Mouse (Mus musculus) myocyte (in vitro differentiated cells): ENCODE measurements at regions not wholly inside any gene's neighbourhood (a gene's known extent, or its start where the extent isn't known, plus 50 kb on each side); places are given as distances from the start of the nearest gene placed in this dataset.

Experiments
- H3K27me3 ChIP-seq: one replicate; pipeline ENCODE4 v1.6.1; 2011; ENCODE audit not compliant: control insufficient read depth, insufficient read depth, insufficient read length
- H3K36me3 ChIP-seq: one replicate; pipeline ENCODE4 v1.6.1; 2011; ENCODE audit not compliant: control insufficient read depth, insufficient read depth
- H3K4me2 ChIP-seq: one replicate; pipeline ENCODE4 v1.6.1; 2011; ENCODE audit warnings: low read depth, control low read depth
- H3K4me3 ChIP-seq: one replicate; pipeline ENCODE4 v1.5.1; 2011; ENCODE audit warnings: mild to moderate bottlenecking, control low read depth, moderate library complexity
- H3K79me2 ChIP-seq: one replicate; pipeline ENCODE4 v1.6.1; 2011; ENCODE audit not compliant: control insufficient read depth, insufficient read depth
- H3ac ChIP-seq: one replicate; pipeline ENCODE4 v1.6.1; 2011; ENCODE audit not compliant: control insufficient read depth, insufficient read length
- CEBPB ChIP-seq: IDR thresholded peaks from 2 replicates; pipeline ENCODE4 v1.6.1; 2011; ENCODE audit warnings: mild to moderate bottlenecking, moderate library complexity; ENCODE audit not compliant: poor library complexity, insufficient read depth, severe bottlenecking
- E2F4 ChIP-seq: IDR thresholded peaks from one replicate; pipeline ENCODE4 v1.6.1; 2011; ENCODE audit warnings: mild to moderate bottlenecking, control low read depth, moderate library complexity; ENCODE audit not compliant: insufficient read depth
- MAX ChIP-seq: IDR thresholded peaks from one replicate; pipeline ENCODE4 v1.6.1; 2011; ENCODE audit warnings: low read depth, mild to moderate bottlenecking, control low read depth
- MYOD1 ChIP-seq, 3 experiments: IDR thresholded peaks; one replicate each; pipeline ENCODE4 v1.6.1; 2011; ENCODE audit warnings: control low read depth in 2 of 3, low read depth in 2 of 3, mild to moderate bottlenecking in 2 of 3, moderate library complexity in 1 of 3; ENCODE audit not compliant: insufficient read length in 2 of 3, control insufficient read depth in 1 of 3
- MYOG ChIP-seq, 3 experiments: IDR thresholded peaks; one replicate each; pipeline ENCODE4 v1.6.1; 2011; ENCODE audit warnings: control low read depth in 2 of 3, low read depth in 2 of 3, mild to moderate bottlenecking in 2 of 3; ENCODE audit not compliant: insufficient read length in 2 of 3, control insufficient read depth in 1 of 3, insufficient read depth in 1 of 3
- POLR2A ChIP-seq: IDR thresholded peaks from one replicate; pipeline ENCODE4 v1.6.1; 2011; ENCODE audit warnings: low read depth, mild to moderate bottlenecking, control low read depth, moderate library complexity; ENCODE audit not compliant: insufficient read length
- POLR2AphosphoS2 ChIP-seq: IDR thresholded peaks from one replicate; pipeline ENCODE4 v1.6.1; 2011; ENCODE audit warnings: low read depth, control low read depth; ENCODE audit not compliant: insufficient read length
- REST ChIP-seq: IDR thresholded peaks from one replicate; pipeline ENCODE4 v1.6.1; 2011; ENCODE audit warnings: mild to moderate bottlenecking, control low read depth, moderate library complexity; ENCODE audit not compliant: insufficient read depth, insufficient read length
- SRF ChIP-seq: IDR thresholded peaks from one replicate; pipeline ENCODE4 v1.6.1; 2011; ENCODE audit warnings: low read depth; ENCODE audit not compliant: control insufficient read depth, insufficient read length
- TCF12 ChIP-seq: IDR thresholded peaks from one replicate; pipeline ENCODE4 v1.6.1; 2011; ENCODE audit warnings: mild to moderate bottlenecking, control low read depth; ENCODE audit not compliant: poor library complexity, insufficient read depth, severe bottlenecking
- TCF3 ChIP-seq: IDR thresholded peaks from one replicate; pipeline ENCODE4 v1.6.1; 2011; ENCODE audit warnings: low read depth, control low read depth; ENCODE audit not compliant: insufficient read length
- USF1 ChIP-seq: IDR thresholded peaks from one replicate; pipeline ENCODE4 v1.6.1; 2011; ENCODE audit warnings: low read depth, mild to moderate bottlenecking, control low read depth, moderate library complexity

DNA sequence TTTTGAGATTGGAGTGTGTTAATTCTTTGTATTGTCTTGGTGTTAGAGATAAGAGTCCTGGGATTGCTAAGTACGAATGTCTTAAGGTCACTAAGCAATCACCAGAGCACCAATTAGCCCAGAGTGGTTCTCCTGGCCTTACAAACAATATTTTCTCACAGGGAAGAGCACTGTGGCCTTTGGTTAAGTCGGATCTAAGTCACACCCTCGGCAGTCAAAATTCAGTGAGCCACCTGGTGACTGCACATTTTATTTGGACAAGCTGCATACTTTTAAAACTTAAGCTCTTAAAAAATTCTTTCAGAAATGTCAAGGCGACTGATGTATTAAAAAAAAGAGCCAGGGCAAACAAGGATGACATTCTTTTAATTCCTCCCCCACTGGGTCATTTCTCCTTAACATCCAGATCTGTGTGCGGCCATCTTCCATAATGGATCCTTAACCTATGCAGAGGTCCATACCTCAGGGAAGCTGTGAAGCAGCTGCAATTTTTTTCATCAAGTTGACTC, 60.9 kb upstream of the Foxa2 start:
- no peak overlapping the region for H3ac ChIP-seq
- H3K27me3 ChIP-seq, result no peaks in the 10 kb centered on the region
- no peak overlapping the region for H3K4me2 ChIP-seq
- H3K79me2 ChIP-seq, result no peaks in the 10 kb centered on the region
- H3K36me3 ChIP-seq, result no peaks in the 10 kb centered on the region
- no peak overlapping the region for H3K4me3 ChIP-seq
- TF ChIP-seq SRF (no peak), USF1 (no peak), E2F4 (no peak), TCF12 (no peak), TCF3 (no peak), REST (no peak), MAX (no peak), CEBPB (no peak), MYOG (IDR thresholded peaks at IDR 0.05; ENCODE audit: control insufficient read depth in 1 of 3, insufficient read depth in 1 of 3, insufficient read length in 2 of 3, low read depth in 2 of 3) (no peak), POLR2A (no peak), POLR2AphosphoS2 (no peak), MYOD1 (IDR thresholded peaks at IDR 0.05; ENCODE audit: control insufficient read depth in 1 of 3, insufficient read length in 2 of 3, low read depth in 2 of 3) (no peak)

DNA sequence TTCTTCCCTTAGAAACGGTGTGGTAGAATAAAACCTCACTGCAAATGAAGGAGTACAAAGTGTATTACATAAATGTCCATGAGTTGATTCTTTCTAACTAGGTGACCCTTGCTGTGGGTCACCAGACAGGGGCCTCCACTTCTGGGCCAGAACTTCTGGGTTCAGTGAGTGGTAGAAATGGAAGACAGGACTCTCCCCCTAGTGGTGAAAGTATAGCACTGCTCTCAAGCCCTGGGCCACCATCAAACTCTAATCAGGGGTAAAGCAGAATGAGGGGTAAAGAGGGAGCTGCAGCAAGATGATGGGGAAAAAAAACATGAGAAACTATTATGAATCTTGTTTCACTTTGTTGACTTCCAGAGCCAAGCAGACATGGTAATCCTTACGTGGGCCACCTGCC, 63.4 kb upstream of the Foxa2 start:
- no peak overlapping the region for H3ac ChIP-seq
- TF ChIP-seq CEBPB (no peak), POLR2AphosphoS2 (no peak), USF1 (no peak), TCF3 (no peak), MAX (no peak), REST (no peak), MYOD1 (IDR thresholded peaks at IDR 0.05; ENCODE audit: control insufficient read depth in 1 of 3, insufficient read length in 2 of 3, low read depth in 2 of 3) (no peak), MYOG (IDR thresholded peaks at IDR 0.05; ENCODE audit: control insufficient read depth in 1 of 3, insufficient read depth in 1 of 3, insufficient read length in 2 of 3, low read depth in 2 of 3) (no peak), SRF (no peak), TCF12 (no peak)
- H3K4me3 ChIP-seq, result no peak overlapping the region
- H3K4me2 ChIP-seq, result no peak overlapping the region
- H3K27me3 ChIP-seq, result no peaks in the 10 kb centered on the region
- no peaks in the 10 kb centered on the region for H3K79me2 ChIP-seq
- no peaks in the 10 kb centered on the region for H3K36me3 ChIP-seq

DNA sequence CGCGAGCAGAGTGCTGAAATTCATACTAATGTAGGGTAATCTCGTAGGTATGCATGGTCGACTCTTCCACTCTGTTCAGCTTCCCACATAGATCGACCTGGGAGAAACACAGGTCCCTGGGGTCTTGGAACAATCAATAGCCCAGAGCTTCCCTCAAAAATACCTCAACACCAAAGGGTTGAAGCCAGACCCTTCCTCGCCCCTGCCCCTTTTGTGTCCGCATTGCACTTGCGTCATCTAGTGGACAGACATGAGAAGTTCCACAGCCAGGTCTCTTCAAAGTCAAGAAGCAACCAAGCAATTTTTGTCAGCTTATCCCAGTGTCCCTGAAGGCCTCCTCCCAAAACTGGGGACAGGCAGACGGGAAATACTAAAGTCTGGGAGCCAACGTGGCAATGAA, 65.1 kb upstream of the Foxa2 start:
- Histone ChIP-seq H3K27me3 (no peaks in the 10 kb centered on the region), H3K4me2 (peak overlapping the region; percentile 47), H3K4me3 (no peak overlapping the region), H3ac (no peak overlapping the region), H3K79me2 (no peaks in the 10 kb centered on the region), H3K36me3 (no peaks in the 10 kb centered on the region)
- no peak for TF ChIP-seq MAX

DNA sequence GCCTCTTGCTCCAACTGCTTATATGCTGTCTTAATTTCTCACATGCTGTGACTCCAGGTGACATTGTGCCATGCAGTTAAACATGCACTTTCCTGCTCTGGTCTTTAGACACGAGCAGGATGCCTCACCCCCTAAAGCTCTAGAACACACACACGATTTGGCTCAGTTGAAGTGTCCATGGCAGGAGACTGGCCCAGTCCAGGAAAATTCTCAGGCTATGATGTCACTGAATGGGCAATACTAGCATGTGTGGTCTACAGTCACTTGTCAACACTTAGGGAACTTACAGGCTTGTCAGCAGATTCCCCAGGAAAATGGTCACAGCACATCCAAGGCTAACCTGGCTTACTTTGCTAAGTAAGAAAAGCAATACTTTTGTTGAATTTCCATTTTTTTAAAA, 66.4 kb upstream of the Foxa2 start:
- H3K79me2 ChIP-seq, result no peaks in the 10 kb centered on the region
- H3K4me2 ChIP-seq, result no peak overlapping the region
- H3K4me3 ChIP-seq, result no peak overlapping the region
- no peaks in the 10 kb centered on the region for H3K36me3 ChIP-seq
- TF ChIP-seq POLR2AphosphoS2 (no peak), E2F4 (no peak), MYOG (IDR thresholded peaks at IDR 0.05; ENCODE audit: control insufficient read depth in 1 of 3, insufficient read depth in 1 of 3, insufficient read length in 2 of 3, low read depth in 2 of 3) (no peak), MAX (no peak), USF1 (no peak), MYOD1 (IDR thresholded peaks at IDR 0.05; ENCODE audit: control insufficient read depth in 1 of 3, insufficient read length in 2 of 3, low read depth in 2 of 3) (no peak), TCF12 (no peak)
- H3K27me3 ChIP-seq, result no peaks in the 10 kb centered on the region
- H3ac ChIP-seq, result no peak overlapping the region

DNA sequence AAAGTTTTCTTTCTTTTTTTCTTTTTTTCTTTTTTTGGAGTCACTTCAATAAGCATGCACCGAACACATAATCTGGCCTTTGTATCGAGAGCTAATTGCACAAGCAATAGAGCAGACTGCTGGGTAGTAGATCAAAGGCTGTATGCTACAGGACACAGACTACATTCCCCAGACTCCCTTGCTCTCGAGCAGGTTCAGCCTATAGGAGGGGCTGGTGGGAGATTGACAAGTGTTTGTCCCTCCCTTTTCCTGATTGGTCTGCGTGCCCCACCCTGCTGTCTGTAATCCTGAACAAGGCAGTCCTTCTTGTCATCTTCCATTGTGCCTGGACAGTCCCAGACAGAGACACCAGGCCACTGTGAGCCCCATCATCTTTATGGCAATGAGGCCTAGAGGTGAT, 67.8 kb upstream of the Foxa2 start:
- Histone ChIP-seq H3K27me3 (no peaks in the 10 kb centered on the region), H3ac (no peak overlapping the region), H3K4me2 (no peak overlapping the region), H3K36me3 (no peaks in the 10 kb centered on the region), H3K79me2 (no peaks in the 10 kb centered on the region), H3K4me3 (no peak overlapping the region)
- TF ChIP-seq USF1 (no peak), TCF12 (no peak), POLR2AphosphoS2 (no peak), REST (no peak), TCF3 (no peak), SRF (no peak)
